Mouse (Mus musculus) megakaryocyte-erythroid progenitor cell, adult 5-6 weeks (primary cell): Measurements from ENCODE around the gene Mfsd6. TPM values are rescaled to one million over a fixed set of nuclear protein-coding genes. Genes with fewer than 3 reads are reported as not detected.

Source experiments
- ATAC-seq: replicated peaks from 2 replicates; pipeline ENCODE4 v1.8.0; 2016; ENCODE audit warnings: mild to moderate bottlenecking, inconsistent platforms; ENCODE audit not compliant: severe bottlenecking, poor library complexity, low FRiP score, low TSS enrichment
- total RNA-seq, 2 experiments: library from RNA; stranded (forward) in 1 of 2; stranded (reverse) in 1 of 2; fragments of 200-1000, 215-1000 nt in 1 of 2; fragments of >200 nt in 1 of 2; fragmentation: Nextera tagmentation in 1 of 2; gene quantifications; 2 replicates each; pipeline ENCODE4 v1.2.3; 2014 to 2017

The Mfsd6 gene
- total RNA-seq, 2 experiments from 2014 or later = 3.3 to 5.9 TPM

DNA sequence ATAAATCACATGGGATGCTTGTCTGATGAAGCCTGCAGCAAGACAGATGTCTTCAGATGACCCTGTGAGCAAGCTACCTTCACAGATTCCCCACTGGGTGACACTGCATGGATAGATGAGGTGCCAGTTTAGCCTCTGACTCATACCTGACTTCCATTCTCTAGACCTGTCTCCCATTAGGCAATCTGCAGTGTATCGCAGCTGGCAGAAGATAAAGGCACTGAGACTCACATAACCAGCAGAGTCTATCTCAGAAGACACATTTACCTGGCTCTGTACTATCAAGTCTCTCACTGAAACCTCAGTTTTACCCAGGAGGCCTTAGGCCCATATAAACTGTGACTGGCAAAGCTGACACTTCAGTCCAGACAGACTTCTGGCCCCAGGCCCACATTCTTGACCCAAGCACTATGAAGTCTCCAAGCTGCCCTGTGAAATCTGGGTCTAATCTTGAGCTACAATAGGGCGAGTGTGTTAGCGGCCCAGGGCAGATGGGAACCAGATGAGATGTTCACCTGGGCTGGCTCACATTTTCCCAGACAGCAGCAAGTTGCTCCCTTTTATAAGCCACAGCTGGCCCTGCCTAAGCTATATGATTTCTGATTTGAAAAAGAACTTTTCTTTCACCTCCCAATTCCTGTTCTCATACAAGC lies 74.5 kb downstream of the Mfsd6 start:
- ATAC-seq = peak; percentile 67

DNA sequence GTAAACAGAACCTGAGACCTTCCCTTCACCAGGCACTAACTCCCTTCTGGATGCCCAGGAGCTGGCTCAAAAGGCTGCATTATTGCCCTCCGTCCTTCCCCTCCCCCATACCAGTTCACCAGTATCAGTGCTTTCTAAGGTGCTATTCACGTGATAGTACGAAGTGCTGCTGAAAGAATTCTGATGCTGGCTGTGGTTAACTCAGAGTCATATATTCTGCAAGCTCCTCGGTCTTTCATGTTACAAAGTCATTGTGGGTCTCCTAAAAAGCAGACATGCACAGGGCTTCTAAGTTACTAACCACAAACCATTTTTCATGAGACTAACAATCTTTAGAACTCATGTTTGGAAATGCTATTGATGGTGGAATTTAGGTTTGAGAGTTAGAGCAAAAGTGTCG lies 77.2 kb downstream of the Mfsd6 start:
- no peak for ATAC-seq

DNA sequence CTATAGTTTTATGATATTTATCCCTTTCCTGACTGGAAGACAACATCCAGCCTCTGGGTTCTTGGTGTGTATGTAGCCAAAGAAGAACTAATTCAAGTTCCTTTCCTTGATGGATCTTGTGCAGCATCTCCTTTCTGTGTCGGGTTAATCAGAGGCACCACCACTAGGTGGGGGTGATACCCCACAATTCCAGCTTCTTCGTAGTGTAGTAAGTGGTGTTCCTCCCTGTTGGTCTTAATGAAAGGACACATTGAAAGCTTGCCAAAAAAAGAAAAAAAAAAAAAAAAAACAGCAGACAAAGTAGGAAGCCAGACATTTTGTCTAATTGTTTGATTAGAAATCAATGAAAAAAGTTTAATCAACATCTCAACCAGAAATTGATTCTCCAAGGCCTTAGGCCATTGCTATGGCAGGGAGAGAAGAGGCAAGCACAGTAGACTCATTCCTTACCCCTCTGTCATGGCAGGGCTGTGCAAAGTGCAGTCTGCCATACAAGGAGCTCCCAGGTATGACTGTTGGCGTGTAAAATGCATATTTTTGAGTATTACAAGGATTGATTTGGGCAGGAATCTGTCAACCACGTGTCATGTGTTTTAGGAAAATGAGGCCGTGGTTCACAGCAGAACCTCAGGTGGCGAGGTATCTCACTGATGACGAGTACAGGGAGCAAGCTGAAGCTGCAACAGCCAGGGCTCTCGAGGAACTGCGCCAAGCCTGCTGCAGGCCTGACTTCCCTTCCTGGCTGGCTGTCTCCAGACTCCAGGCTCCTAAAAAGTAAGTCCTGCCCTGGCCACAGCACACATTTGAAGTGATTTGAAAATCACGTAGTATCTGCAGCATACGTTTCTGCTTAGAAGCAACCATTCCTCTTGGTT lies 78.9 kb downstream of the Mfsd6 start:
- ATAC-seq = peak; percentile 76

DNA sequence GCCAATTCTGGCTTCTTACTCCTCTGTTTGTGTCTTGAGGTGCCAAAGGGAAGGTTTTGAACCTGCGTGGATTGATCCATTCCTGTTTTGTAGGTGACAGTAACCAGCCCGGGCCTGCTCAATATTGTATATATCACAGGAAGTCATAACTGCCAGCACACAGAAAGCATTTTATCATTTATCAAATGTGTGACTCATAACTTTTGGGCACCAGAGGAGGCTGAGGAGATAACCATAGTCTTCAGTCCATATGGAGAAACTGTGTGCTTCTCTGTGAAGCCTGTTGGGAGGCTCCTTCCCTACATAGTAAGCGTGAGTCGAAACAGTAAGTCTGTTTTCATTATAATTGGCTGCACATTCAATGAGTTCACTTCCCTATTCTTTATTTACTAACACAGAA lies 86.5 kb downstream of the Mfsd6 start:
- ATAC-seq = no peak

DNA sequence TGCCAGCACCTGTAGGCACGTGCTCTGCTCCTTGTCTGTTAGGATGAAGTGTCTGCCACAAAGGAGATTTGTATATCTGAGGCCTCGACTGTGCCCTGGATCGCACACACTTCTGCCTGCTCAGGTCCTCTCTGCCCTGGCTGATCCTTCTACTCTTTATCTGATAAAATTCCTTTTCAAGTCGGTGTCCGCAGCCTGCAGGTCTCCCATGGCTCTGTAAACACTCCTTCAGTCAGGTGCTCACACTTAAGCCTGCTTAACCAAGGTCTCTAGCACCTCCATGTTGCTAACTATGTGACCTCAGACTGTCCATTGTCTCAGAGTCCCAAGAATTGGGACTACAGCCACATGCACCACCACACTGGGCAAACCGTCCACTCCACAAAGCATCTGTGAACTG lies 87.0 kb downstream of the Mfsd6 start:
- ATAC-seq = no peak

DNA sequence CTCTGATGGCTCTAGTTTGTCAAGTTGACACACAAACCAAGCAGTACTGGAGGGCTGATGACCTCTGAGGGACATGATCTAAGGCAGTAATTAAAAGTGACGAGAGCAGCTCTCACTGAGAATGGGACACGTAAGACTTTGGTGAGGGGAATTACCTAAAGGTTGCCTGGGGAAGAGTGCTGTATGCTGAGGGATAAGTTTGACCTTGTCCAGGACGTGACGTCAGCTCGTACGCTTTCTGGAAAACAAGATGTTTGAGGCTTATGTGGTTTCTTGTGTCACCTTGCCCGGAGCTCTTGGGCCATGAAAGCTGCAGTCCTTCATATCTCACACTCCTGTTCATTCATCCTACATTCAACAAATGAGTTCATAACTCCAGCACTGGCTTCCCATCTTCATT lies 88.2 kb downstream of the Mfsd6 start:
- ATAC-seq = no peak

DNA sequence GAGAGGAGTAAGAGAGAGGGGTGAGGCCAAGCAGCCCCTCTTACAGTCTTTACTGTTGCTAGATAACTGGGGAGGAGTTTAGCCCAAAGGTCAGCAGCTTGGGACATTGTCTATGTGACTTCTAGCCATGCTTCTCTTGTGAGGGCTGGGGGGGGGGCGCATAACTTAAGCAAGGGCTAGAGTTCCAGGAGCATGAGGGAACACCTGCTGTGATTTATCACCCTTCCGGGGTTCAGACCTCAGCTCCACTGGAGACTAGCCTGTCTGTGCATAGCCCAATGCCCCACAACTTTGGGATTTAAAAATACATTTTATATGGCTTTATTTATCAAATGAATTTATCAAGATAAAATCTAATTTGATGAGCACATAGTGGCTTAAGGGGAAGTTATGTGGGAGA lies 89.2 kb downstream of the Mfsd6 start:
- ATAC-seq = no peak

DNA sequence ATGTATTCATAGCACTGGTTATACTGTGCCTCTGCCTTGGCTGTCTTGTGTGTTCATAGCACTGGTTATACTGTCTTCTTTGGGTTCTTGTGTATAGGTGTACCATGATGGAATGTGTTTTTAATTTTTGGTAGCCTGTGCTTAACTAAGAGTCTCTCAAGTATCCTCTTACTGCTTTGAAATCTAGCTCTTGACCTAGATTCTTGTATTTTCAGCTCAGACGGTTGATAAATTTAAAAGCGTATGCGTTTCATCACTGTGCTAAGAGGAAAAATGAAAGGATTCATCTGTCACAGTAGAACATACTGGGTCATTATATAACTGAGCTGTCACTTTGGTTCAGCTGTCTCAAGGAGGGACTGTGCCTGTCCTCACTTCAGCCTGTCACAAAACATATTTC lies 91.3 kb downstream of the Mfsd6 start:
- ATAC-seq = no peak

DNA sequence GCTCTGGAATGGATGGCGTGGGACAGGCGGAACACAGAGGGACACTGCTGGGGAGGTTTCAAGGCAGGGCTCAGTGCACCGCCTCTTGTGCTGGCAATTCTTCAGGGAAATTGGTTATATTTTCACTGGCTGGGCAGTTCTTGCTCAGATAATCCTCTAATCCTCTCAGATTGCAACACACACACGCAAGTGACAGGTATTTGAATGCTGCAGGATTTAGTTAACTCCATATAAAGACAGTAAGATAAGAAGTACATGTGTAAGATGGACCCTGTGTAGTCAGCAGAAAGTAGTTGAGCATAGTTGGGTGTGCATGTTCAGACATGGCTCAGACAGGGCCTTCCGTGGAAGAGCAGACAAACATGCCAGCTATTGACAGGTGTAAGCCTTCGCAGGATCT lies 93.0 kb downstream of the Mfsd6 start:
- no peak for ATAC-seq

DNA sequence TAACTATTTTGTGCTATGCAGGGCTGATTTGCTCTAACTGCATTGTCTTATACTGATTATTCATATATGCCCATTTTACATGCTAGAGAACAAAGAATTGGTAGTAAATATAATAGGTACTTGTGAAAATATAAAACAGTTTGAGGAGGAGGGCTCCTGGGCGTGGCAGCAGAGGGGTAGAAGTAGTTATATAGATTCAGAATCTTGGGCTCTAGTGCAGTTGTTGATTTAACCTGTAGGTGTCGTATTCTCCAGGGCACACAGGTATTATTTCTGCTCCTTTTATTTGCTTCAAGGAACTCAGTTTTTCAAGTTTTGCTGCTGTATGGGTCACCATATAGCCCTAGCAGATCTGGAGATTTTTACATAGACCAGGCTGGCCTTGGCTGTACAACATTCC lies 95.7 kb downstream of the Mfsd6 start:
- peak; percentile 50; the same call in 1 of the 2 replicates for ATAC-seq

DNA sequence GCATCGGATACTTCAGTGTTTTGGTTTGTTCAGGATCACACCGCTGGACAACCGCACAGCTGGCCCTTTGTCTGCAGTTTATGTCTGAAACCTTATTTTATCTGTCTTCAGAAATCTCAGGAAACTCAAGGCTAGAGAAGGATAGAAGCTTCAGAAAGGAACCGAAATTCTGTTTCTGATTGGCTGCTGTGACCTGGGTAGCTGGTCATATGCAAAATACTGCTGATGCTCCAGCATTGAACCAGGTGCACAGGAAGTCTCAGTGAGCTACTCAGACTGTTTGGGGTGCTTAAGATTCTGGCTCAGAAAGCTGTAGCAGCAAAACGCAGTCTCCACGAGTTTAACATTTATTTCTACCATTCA lies 96.3 kb downstream of the Mfsd6 start:
- ATAC-seq = peak; percentile 81

DNA sequence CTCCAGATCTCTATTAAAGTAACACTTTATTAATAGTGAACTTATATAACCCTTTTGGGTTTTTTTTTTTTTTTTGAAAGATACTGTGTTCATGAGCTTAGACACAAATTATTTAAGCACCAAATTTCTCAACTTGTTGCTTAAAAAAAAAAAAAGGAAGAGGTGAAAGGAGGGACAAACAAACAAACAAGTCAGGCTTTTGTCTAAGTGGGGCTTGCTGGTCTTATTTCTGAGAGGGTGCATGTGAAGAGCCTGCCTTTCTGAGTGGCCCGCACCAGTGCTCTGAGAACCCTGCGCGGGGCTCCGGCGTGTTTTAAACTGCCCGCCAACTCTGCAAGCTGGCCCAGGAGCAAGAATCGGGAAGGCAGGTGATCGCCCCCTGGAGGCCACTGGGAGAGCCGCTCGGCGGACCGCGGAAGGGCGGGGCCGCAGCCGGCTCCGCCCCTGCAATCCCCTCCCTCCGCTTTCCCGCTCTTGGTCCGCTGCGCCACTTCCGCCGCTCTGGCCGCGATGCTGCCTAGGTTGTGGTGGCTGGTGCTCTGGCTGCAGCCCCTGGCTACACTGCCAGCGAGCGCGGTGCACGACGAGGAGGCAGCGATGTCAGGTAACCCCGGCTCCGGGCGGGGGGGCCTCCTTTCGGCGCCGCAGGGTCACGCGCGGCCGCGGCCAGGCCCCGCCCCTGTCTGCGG lies 96.9 kb downstream of the Mfsd6 start, which contains the start of gene Nemp2:
Gene Nemp2 (plus strand): TSS at position 456 of the 689 bp plus-strand sequence.
- peak; percentile 95 for ATAC-seq

DNA sequence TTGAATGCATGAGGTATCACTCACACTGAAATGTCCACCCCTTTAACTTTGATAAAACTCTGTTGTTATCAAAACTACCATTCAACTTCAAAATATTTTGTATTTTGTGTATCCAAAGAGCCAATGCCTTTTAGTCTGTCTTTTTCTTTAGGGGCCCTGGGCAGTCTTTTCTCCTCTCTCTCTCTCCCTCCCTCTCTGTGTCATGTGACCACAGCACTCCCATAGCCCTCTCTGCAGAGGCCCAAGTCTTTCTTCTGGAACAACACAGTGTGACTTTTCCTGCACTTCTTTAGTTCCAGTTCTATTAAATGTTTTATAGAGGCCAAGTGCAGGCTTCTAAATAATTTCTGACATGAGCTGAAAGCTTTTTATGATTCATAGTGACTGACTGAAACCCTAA lies 106.8 kb downstream of the Mfsd6 start:
- ATAC-seq = no peak

DNA sequence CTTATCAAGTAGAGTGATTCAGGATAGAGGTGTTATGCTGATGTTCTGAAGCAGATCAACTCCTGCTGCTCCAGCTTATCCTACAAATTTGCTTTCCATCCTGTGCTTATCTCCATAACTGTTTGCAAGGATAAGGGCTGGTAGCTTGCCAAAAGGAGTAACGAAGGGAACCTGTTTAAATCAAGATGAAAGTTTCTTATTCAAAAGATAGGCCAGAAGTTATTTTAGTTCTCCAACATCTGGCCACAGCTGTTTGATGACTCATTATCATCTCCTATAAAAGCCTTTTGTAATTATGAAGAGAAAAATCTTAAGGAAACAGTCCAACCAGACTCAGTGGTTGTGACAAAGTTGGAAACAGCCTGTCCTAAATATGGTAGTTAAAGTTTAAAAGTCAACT lies 109.0 kb downstream of the Mfsd6 start:
- no peak for ATAC-seq

DNA sequence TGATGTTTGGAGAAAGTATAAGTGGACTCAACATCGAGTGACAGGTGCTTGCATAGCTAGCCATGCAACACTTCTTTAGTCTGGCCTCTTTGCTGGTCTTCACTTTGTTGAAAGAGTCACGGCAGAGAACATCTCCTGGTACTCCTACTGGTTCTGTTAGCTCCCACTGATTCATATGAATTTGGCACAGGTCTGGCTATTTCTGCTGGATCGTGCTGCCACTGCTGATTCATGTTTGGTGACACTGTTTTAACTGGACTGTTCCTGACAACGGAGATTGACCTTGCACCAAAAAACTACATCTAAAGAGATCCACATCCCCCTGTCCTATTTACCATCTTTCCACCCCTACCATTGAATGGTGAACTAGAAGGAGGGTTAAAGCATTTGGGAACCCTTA lies 118.8 kb downstream of the Mfsd6 start:
- no peak for ATAC-seq

DNA sequence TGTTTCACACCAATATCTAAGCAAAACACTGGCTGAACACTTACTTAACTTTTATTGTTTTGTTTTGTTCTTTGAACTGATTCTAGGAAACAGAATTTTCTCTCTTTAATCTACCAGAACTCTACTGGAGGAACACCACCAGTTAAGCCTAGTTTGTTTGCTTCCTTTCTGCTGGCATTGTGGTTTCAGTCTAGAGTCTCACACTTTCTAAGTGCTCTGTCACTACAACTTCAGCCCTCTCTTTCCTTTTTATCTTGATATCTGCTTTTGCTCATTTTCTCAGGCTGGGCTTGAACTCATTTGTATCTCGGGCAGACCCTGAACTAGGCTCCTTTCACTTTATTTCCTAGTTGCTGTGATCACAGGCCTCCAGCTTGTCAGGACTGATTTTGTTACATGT lies 119.6 kb downstream of the Mfsd6 start:
- no peak for ATAC-seq

Other genes with a start within 250 kb of the Mfsd6 start
- gene Nab1, start 226.8 kb downstream of the Mfsd6 start, total RNA-seq (2014; fragmentation: Nextera tagmentation) = 11.5 and 12.1 TPM in 2 replicates
- gene Nab1, start 226.8 kb downstream of the Mfsd6 start, total RNA-seq (2017) = 22.5 and 29.8 TPM in 2 replicates
- gene Nemp2, start 96.8 kb downstream of the Mfsd6 start, total RNA-seq (2014; fragmentation: Nextera tagmentation) = 8.1 and 10.6 TPM in 2 replicates
- gene Nemp2, start 96.8 kb downstream of the Mfsd6 start, total RNA-seq (2017) = 4.3 and 4.8 TPM in 2 replicates
- gene Inpp1, start 90.2 kb upstream of the Mfsd6 start, total RNA-seq (2014; fragmentation: Nextera tagmentation) = 2.0 and 2.8 TPM in 2 replicates
- gene Inpp1, start 90.2 kb upstream of the Mfsd6 start, total RNA-seq (2017) = 1.8 and 2.9 TPM in 2 replicates
- 38.7 and 51.5 TPM in 2 replicates for gene Hibch, start 117.5 kb upstream of the Mfsd6 start, total RNA-seq (2014; fragmentation: Nextera tagmentation)
- gene Hibch, start 117.5 kb upstream of the Mfsd6 start, total RNA-seq (2017) = 71.4 and 81.7 TPM in 2 replicates